Mouse (Mus musculus): Measurements from ENCODE around the gene Hcrtr1. TPM values are rescaled to one million over a fixed set of nuclear protein-coding genes. Genes with fewer than 3 reads are reported as not detected.

Hcrtr1 gene
- polyA plus RNA-seq, 1 experiment: not detected

DNA sequence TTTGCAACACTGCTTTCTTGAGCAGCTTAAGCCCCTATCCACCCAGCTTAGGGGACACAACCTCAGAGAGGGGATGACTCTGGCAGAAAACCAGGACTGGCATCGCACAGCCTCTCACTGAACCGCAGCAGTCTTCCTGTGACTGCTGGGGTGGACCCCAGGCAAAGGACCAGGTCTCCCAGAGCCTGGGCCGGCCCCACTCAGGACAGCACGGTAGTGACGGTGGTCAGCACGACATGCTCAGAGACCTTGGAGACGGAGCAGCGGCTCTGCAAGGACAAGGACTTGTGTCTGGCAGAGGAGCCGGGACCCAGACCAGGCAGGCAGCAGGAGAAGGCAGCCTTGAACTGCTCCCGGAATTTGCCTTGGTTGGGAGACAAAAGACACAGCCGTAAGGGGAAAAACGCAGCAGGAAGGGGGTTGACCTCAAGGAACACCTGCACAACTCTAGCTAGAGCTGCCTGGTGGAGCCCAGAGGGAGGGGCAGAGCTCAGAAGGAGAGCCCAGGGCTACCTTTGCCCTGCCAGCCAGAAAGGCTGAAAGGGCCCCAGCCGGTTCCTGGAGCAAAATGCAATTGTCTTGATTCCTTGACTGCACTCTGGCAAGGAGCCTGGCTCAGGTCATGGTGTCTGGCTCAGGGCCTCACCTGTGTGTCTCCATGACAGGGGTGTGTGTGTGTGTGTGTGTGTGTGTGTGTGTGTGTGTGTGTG, 8.4 kb downstream of the Hcrtr1 start:
- TF ChIP-seq CTCF (IDR thresholded peaks at IDR 0.05; ENCODE audit: insufficient read depth, low read depth, low read length) (no peak), POLR2A (IDR thresholded peaks at IDR 0.05; ENCODE audit: insufficient read depth, low read depth, low read length) (no peak)
- no peaks in the 10 kb centered on the region for H3K4me1 ChIP-seq (ENCODE audit: control insufficient read depth, insufficient read depth, low read length)
- no peak overlapping the region for H3K27ac ChIP-seq (ENCODE audit: insufficient read depth, low read depth, low read length)
- 65% methylated on average over 13 of the region's 13 CpGs for WGBS
- H3K4me3 ChIP-seq (ENCODE audit: insufficient read depth, low read depth, low read length): no peak overlapping the region

DNA sequence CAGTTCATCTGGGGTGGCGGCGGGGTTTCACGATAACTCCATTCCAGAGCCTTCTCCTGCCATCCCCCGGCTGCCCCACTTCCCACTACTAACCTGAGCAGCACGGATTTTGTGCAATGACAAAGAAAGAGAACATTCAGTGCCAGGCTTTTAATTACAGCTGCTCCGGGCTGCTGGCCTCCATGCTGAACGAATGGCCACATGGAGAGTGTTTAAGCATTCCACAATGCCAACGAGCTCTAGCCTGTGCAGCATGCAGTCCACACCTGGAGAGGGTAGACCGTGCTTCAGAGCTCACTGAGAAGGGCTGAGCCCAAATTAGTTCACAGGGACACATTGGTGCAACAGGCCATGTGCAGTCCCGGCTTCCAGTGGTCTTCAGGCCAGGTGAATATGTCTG, 9.1 kb downstream of the Hcrtr1 start:
- H3K4me3 ChIP-seq (ENCODE audit: insufficient read depth, low read depth, low read length): no peak overlapping the region
- H3K27ac ChIP-seq (ENCODE audit: insufficient read depth, low read depth, low read length): no peak overlapping the region
- H3K4me1 ChIP-seq (ENCODE audit: control insufficient read depth, insufficient read depth, low read length): no peaks in the 10 kb centered on the region
- WGBS: 74% methylated on average over 10 of the region's 10 CpGs
- no peak for TF ChIP-seq POLR2A (IDR thresholded peaks at IDR 0.05; ENCODE audit: insufficient read depth, low read depth, low read length)
- no peak for TF ChIP-seq CTCF (IDR thresholded peaks at IDR 0.05; ENCODE audit: insufficient read depth, low read depth, low read length)

DNA sequence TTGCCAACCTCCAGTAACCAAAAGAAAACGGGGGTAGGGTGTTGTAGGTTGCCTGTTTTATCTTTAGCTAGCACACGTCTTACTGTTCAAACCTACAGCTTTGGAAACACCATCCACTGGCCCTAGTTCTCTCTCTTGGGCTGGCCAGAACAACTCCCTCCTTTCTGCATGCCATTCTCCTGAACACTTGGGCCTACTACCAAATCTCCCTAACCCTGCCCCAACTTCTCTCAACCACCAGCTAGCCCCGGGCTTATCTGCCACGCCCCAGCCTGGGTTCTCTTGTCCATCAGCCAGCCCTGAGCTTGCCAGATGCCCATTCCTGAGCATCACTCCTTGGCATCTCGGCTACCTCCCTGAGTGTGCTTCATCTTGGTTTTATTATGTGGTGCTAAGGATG, 10.3 kb downstream of the Hcrtr1 start:
- Histone ChIP-seq H3K4me1 (ENCODE audit: control insufficient read depth, insufficient read depth, low read length) (no peaks in the 10 kb centered on the region), H3K4me3 (ENCODE audit: insufficient read depth, low read depth, low read length) (no peak overlapping the region), H3K27ac (ENCODE audit: insufficient read depth, low read depth, low read length) (no peak overlapping the region)
- 87% methylated on average over 5 of the region's 5 CpGs for WGBS
- TF ChIP-seq CTCF (IDR thresholded peaks at IDR 0.05; ENCODE audit: insufficient read depth, low read depth, low read length): no peak
- TF ChIP-seq POLR2A (IDR thresholded peaks at IDR 0.05; ENCODE audit: insufficient read depth, low read depth, low read length): no peak

DNA sequence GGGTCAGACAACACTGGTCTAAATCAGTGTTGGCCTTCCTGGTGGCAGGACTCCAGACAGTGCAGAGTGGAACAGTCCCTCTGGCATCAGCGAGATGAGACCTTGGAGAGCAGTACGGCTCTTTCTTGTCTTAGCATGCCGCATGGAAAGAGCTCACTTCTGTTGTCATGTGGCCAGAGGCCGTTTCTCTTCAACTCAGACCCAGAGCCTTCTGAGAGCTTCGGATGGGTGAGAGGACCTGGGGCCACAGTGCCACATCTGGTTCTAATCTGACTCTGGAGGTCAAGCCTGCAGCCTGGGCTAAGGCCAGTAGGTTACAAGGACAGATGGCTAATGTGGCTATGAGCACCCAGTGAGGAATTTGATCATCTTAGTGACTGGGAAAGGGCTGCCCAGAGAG, 13.2 kb downstream of the Hcrtr1 start:
- WGBS: 81% methylated on average over 5 of the region's 5 CpGs
- H3K4me1 ChIP-seq (ENCODE audit: control insufficient read depth, insufficient read depth, low read length): no peaks in the 10 kb centered on the region
- no peak overlapping the region for H3K27ac ChIP-seq (ENCODE audit: insufficient read depth, low read depth, low read length)
- TF ChIP-seq CTCF (IDR thresholded peaks at IDR 0.05; ENCODE audit: insufficient read depth, low read depth, low read length) (no peak), POLR2A (IDR thresholded peaks at IDR 0.05; ENCODE audit: insufficient read depth, low read depth, low read length) (no peak)
- H3K4me3 ChIP-seq (ENCODE audit: insufficient read depth, low read depth, low read length): no peak overlapping the region

GRCm38 (mm10) chr4:130125164-130125563, 14.0 kb downstream of the Hcrtr1 start:
- Histone ChIP-seq H3K4me1 (ENCODE audit: control insufficient read depth, insufficient read depth, low read length) (no peaks in the 10 kb centered on the region), H3K27ac (ENCODE audit: insufficient read depth, low read depth, low read length) (no peak overlapping the region), H3K4me3 (ENCODE audit: insufficient read depth, low read depth, low read length) (no peak overlapping the region)
- TF ChIP-seq CTCF (IDR thresholded peaks at IDR 0.05; ENCODE audit: insufficient read depth, low read depth, low read length) (no peak), POLR2A (IDR thresholded peaks at IDR 0.05; ENCODE audit: insufficient read depth, low read depth, low read length) (no peak)
- WGBS: 73% methylated on average over 6 of the region's 6 CpGs

DNA sequence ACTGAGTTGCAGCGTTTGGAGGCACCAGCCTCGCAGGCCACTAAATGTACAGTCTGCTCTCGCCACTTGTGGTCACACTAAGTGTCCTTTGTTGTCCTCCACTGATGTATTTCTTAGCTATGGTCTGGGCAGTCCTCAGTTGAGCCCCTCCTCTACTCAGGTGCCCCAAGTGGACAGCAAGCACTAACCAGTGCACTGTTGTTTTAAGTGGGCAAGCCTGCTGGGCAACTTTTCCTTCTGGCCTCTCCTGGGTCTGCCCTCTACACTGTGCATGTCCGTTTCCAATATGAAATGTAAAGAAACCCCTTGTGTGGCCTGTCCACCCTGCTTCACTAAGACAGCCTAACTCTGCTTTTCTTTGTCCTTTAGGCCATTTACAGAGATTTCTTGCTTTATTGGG, 15.0 kb downstream of the Hcrtr1 start:
- 91% methylated on average over 4 of the region's 4 CpGs for WGBS
- Histone ChIP-seq H3K4me3 (ENCODE audit: insufficient read depth, low read depth, low read length) (no peak overlapping the region), H3K27ac (ENCODE audit: insufficient read depth, low read depth, low read length) (no peak overlapping the region), H3K4me1 (ENCODE audit: control insufficient read depth, insufficient read depth, low read length) (no peaks in the 10 kb centered on the region)
- TF ChIP-seq POLR2A (IDR thresholded peaks at IDR 0.05; ENCODE audit: insufficient read depth, low read depth, low read length) (no peak), CTCF (IDR thresholded peaks at IDR 0.05; ENCODE audit: insufficient read depth, low read depth, low read length) (no peak)

DNA sequence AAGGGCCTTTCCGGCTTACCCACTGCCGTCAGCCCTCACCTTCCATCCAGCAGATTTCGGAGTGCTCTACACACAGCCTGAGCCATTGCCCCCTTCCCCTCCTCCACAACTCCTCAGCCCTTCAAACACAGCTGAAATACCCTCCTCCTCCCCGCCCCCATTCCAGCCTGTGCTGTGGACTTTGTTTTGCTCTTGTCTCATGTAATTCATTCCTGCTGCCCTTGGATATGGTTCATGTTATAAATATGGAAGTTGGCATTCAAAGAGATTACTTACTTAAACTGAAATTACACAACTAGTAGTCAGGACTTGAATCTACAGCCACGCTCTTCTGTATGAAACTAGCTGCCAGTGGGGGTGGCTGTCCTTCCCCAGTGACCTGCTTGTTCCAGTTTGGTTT, 16.1 kb downstream of the Hcrtr1 start:
- Histone ChIP-seq H3K27ac (ENCODE audit: insufficient read depth, low read depth, low read length) (no peak overlapping the region), H3K4me1 (ENCODE audit: control insufficient read depth, insufficient read depth, low read length) (no peaks in the 10 kb centered on the region), H3K4me3 (ENCODE audit: insufficient read depth, low read depth, low read length) (no peak overlapping the region)
- WGBS: 92% methylated on average over 5 of the region's 5 CpGs
- TF ChIP-seq CTCF (IDR thresholded peaks at IDR 0.05; ENCODE audit: insufficient read depth, low read depth, low read length) (no peak), POLR2A (IDR thresholded peaks at IDR 0.05; ENCODE audit: insufficient read depth, low read depth, low read length) (no peak)

DNA sequence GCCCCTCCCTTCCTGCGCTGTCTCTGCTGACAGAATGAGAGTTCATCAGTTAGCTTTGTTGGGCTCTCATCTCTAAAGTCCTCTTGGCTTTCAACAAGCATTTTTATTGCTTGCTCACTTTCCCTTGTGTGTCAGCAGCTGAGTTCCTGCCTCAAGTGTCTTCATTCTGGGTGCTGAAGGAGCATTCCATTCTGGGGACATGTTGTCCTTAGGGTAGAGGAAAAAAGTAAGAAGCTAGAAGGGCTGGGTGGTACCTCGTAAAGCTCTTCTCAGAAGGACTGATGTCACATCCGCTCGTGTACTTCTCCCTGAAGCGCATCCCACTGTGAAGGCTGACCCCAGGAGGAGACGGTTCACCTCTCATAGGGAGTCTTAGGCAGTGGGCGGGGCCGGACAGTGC, 17.6 kb downstream of the Hcrtr1 start:
- H3K4me1 ChIP-seq (ENCODE audit: control insufficient read depth, insufficient read depth, low read length): no peaks in the 10 kb centered on the region
- no peak overlapping the region for H3K4me3 ChIP-seq (ENCODE audit: insufficient read depth, low read depth, low read length)
- H3K27ac ChIP-seq (ENCODE audit: insufficient read depth, low read depth, low read length): no peak overlapping the region
- 80% methylated on average over 8 of the region's 8 CpGs for WGBS
- TF ChIP-seq POLR2A (IDR thresholded peaks at IDR 0.05; ENCODE audit: insufficient read depth, low read depth, low read length) (no peak), CTCF (IDR thresholded peaks at IDR 0.05; ENCODE audit: insufficient read depth, low read depth, low read length) (no peak)

DNA sequence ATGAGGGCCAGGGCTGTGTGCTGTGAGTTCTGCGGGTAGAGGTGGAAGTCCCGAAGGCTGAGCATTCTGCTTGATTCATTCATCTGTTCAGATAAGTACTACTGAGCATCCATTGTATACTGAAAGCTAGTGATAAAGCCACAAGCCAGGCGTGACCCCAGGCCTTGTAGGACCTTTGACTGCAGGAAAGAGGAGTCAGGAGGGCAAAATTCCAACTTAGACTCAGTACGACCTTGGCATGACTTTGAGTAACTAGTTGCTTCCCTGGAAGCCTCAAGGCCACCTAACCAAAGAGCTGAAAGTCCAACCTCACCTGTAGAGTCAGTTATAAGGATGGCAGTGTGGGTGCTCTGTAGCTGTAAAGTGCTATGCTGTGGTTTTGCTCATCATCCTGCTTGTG, 18.4 kb downstream of the Hcrtr1 start:
- H3K4me3 ChIP-seq (ENCODE audit: insufficient read depth, low read depth, low read length): no peak overlapping the region
- H3K4me1 ChIP-seq (ENCODE audit: control insufficient read depth, insufficient read depth, low read length): no peaks in the 10 kb centered on the region
- WGBS: 88% methylated on average over 4 of the region's 4 CpGs
- no peak overlapping the region for H3K27ac ChIP-seq (ENCODE audit: insufficient read depth, low read depth, low read length)
- TF ChIP-seq POLR2A (IDR thresholded peaks at IDR 0.05; ENCODE audit: insufficient read depth, low read depth, low read length): no peak
- no peak for TF ChIP-seq CTCF (IDR thresholded peaks at IDR 0.05; ENCODE audit: insufficient read depth, low read depth, low read length)
